Mouse (Mus musculus) urinary bladder, postnatal 14 days (tissue): ENCODE measurements at regions not wholly inside any gene's neighbourhood (a gene's known extent, or its start where the extent isn't known, plus 50 kb on each side); places are given as distances from the start of the nearest gene placed in this dataset.

Source experiments
- DNase-seq: peaks from one replicate; pipeline ENCODE4 v3.0.0; 2021; ENCODE audit warnings: low spot score

DNA sequence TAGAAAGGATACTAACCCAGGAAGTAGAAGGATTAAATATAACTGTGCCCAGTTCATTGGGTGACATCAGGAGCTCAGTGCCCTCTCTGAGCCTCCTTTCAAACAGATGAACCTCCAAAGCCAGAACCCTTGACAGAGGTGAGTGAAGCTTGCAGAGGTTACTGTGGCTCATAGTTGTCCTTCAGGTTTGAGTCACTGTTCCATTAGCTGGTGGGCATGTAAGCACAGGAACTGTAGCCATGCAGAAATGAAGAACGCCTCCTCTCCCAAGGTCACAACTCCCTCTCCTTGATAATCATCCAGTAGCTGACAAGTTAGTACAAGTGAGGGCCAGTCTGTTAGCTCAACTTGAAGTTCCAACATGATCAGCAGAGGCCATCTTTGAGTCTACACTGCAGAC, 794.1 kb upstream of the Lrrc6 start:
- DNase-seq: peak; percentile 52

- no peak for DNase-seq
Observed at GRCm38 (mm10) chr15:67289749-67290148, 789.0 kb upstream of the Lrrc6 start.

DNA sequence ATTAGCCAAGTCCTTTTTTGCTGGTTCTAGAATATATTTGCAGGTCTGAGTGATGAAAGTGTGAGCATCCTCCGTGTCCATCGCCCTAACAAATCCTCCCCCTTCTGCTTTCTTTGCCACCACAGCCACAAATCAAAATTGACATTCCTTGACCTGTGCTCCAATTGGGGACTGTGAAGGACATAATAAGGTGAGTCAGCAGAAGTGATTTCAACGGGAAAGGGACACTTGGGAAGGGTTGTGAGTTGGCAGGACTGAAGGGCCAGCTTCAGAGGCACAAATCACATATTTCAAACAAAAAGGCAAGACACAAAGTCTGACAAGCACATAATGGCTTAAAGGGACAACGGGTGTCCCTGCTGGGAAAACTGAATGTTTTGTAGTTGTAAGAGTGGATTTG, 784.2 kb upstream of the Lrrc6 start:
- no peak for DNase-seq

DNA sequence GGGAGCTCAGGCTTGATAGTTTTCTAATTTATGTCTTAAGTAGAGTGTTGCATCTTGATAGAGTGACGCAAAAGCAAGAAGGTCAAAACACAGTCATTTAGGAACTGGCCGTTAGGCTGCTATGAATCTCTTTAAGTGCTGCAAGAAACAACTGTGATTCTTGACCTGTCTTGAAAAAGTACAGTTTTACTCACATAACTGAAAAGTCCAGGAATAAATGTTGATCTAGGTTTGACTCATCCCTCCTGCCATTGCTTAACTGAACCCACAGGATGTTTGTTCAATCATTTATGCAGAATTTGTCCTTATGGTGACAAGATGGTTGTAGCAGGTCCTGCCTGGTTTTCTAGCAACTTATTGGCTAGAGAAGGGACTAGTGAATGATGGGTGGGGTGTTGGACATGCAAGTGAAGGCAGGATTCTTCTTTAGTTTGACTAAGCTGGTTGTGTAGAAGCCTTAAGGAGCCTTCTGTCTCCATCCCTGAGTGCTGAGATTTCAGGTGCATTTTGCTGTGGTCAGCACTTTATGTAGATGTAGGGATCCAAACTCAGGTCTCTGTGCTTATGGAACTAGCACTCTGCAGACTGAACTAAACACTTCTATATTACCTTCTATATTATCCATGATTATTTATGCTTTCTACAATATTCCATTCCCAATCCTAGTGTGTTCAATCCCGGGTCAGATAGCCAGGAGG, 782.7 kb upstream of the Lrrc6 start:
- no peak for DNase-seq

DNA sequence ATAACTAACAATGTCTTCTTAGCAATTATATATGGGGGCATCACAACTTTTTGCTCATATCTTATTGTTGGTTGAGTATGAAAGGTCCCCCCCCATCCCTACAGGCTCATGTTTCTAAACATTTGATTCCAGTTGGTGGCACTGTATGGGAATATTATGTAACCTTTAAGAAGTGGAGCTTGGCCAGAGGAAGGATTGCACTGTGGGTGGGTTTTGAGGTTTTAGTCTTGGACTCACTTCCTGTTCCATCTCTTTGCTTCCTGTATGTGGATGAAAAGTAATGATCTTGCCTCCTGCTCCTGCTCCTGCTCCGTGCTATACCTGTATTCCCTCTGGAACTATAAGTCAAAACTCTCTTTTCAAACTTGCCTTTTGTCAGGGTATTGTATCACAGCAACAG, 778.2 kb upstream of the Lrrc6 start:
- DNase-seq: no peak

DNA sequence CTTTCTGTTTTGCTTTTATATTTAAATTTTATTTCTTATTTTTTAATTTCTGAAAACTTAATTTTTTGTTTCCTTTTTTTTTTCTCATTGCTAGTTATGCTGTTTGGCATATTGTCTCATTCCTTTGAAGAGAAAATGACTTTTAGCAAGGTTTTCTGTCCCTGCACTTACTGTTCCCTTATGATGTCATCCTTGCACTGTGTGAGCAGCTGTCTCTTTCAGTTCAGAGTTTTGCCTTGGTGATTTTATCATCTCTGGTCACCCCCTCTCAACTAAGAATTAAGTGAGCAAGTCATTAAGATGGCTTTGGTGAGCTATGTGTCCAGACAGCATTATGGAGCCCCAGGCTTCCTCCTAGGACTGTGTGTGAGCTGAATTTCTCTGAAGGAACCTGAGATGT, 774.3 kb upstream of the Lrrc6 start:
- DNase-seq: no peak

DNA sequence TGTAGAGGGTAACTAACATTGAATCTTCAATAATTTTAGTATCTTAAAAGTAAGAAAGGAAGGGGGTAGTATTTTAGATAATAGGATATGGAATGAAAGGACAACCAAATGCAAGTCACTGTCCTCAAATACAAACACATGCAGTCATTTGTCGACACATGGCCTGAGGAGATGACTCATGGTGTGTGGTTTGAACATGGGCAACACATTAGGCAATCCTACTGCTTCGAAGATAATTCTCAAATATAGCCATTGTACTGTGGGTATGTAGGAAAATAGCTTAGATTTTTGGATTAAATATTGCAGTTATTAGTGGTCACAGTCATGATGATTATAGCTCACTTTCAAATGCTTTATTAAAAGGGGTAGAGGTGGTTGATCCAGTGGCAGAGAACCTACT, 771.7 kb upstream of the Lrrc6 start:
- DNase-seq: no peak

DNA sequence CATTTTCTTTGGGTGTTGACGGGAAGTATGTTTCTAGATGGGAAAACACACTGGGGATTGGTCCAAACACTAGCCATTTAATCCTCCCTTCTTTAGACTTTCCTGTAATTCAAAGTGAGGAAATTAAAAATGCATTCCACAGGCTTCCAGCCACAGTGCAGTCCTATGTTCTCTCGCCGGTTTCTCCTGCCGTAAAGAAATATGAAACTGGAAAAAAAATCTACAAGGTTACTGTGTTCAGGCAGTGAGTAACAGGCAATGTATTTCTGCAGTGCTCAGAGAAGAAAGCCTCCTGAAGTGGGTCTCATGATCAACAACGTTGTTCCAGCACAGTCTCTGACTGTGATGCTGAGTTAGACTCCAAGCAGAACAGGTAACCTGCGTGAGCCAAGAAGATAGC, 763.0 kb upstream of the Lrrc6 start:
- no peak for DNase-seq

GRCm38 (mm10) chr15:67263313-67263712, 762.6 kb upstream of the Lrrc6 start:
- DNase-seq: no peak

- DNase-seq: no peak
Observed at GRCm38 (mm10) chr15:67262269-67262668, 761.6 kb upstream of the Lrrc6 start.

GRCm38 (mm10) chr15:67260666-67261065, 760.0 kb upstream of the Lrrc6 start:
- no peak for DNase-seq

GRCm38 (mm10) chr15:67249147-67249546, 748.4 kb upstream of the Lrrc6 start:
- no peak for DNase-seq

GRCm38 (mm10) chr15:67248471-67248870, 747.8 kb upstream of the Lrrc6 start:
- DNase-seq: no peak

DNA sequence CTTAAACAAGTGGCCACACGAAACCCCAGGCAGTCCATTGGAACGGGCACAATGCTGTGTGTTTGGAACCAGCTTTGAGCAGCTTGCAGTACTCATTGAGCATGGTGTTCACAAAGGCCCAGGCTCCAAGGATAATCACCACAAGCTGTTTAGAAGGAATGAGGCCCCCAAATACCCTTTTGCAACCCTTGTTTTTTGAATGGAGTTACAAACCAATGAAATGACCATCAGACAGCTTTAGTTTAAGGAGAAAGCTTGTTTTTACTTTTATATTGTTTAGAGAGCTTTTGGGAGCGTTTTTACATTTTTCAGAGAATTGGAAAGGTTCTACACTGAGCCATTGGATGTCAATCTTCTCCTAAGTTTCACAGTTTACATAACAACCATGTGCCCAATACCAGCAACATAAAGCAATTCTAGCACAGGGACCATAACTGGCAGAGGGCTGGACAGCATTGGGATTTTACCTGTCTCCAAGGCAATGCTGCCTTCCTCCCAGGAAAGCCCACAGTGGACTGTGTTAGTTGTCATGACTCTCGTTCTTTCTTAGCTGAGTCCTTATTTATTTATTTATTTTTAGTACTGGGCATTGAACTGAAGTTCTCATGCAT, 745.1 kb upstream of the Lrrc6 start:
- no peak for DNase-seq

GRCm38 (mm10) chr15:67244908-67245657, 744.4 kb upstream of the Lrrc6 start:
- DNase-seq: no peak

GRCm38 (mm10) chr15:67235107-67235785, 734.5 kb upstream of the Lrrc6 start:
- no peak for DNase-seq

DNA sequence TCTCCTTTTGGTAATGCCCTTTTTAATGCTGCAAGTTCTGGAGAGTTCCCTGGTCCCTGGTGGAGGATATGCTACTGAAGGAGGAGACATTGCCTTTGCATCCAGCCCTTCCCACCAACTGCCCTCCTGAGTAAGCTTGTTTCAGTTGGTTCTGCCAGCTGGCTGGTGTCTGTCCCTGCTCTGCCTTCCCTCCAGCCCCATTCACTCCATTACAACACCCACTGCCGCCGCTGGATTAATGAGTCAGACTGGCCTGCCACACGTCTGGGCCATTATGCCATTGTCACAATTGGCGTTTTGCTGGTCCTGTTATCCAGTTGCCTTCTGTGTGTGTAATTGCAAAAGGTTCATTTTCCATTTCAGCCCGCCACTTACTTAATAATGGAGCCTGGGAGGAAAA, 728.6 kb upstream of the Lrrc6 start:
- DNase-seq: no peak

DNA sequence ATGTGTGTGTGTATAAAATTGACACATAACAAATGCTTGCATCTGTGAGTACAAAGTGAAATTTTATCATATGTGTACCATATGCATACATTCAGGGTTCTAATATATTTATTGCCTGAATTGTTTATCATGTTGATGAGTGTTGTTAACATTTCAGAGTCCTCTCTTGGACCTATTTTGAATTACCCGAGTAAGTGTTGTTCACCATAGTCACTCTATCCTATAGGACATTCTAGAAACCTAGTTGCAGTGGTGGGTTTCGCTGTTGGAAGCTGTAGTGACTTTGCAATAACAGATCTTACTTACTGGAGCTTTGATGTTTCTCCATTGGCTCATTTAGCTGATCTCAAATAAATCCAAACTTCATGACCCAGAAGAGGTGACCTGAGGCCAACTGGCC, 727.9 kb upstream of the Lrrc6 start:
- DNase-seq: no peak

DNA sequence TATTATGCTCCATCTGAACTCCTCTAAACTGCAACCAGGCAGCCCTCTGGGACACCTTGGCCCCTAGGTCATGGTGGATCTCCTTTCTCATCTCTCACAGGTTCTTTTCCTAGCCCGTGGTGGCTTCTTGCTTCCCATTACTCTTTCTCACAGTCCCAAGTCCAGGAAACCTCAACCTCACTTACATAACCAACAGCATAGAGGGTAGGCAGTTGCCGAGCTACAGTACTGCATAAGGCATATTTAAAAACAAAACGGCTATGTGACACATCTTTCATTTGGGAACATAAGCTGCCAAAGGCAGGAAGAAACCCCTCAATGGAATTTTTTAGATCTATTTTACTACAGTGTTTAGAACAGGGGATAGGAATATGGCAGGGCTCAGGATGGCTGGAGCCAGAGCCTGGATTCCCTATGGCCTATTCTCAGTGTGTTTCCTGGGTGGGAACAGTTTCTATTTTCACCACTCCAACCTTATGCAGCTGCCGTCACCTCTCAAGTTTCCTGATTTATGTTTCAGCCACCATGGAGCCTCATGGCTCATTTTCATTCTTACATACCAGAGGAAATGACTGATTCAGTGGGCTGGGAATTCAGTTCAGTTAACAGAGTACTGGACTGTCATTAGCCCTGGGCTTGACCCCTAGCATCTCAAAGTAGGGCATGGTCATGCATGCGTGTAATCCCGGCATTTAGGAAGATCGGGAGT, 726.9 kb upstream of the Lrrc6 start:
- no peak for DNase-seq

DNA sequence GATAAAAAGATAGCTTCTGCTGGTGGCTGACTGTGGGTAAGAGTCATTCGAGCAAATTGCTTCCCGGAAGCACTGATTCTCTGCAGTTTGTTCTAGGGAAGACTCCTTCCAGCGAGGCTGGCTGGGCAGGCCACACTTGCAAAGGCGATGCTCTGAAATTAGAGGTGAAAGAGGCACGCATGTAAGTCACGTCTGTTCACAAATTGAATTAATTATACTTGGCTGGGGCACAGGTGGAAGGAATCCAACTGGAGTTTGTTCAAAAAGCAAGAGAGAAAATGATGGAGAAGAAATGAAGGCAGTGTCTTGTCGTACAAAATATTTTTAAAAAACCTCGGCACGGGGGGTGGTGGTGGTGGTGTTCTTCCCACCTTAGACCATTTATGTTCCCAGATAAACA, 726.2 kb upstream of the Lrrc6 start:
- no peak for DNase-seq
